ENCODE assay signal across 26 mouse cellular contexts in genomic region chr7:99168756-99169155, GRCm38 (mm10). TPM values are rescaled to one million over a fixed set of nuclear protein-coding genes. Genes with fewer than 3 reads are reported as not detected.
A peak's percentile ranks its signal among the peaks of the same experiment; 100 is the strongest.
DNase-seq lines count a peak whose midpoint lies in the region; ATAC-seq and TF ChIP-seq lines count a peak whose summit lies in the region.
"Had no signal": no experiment of that assay in that cellular context is flagged by ENCODE, and none has a peak within 500 bp of the region (broad histone marks: within the 10 kb centered on the region; RNA-seq: fewer than 3 reads in every experiment).

No protein-coding gene starts in this region.

- no peak overlapping the region for H3K4me2 ChIP-seq in liver, embryonic 13.5 days
- H3K4me2 ChIP-seq: neural tube, embryonic 13.5 days had no signal

- H3K9ac ChIP-seq in liver, adult 2 months (ENCODE audit: low read depth, low read length): peak overlapping the region; percentile 71
- no peak overlapping the region for H3K9ac ChIP-seq in liver, embryonic 13.5 days
- H3K9ac ChIP-seq: liver, embryonic 14.5 days; neural tube, embryonic 13.5 days had no signal

- H3K4me3 ChIP-seq in liver, adult 2 months (ENCODE audit: insufficient read depth, low read depth, low read length): no peak overlapping the region
- no peak overlapping the region for H3K4me3 ChIP-seq in liver, embryonic 13.5 days (replicated peaks)
- H3K4me3 ChIP-seq: forebrain, embryonic 10.5 days; heart, embryonic 10.5 days; hindbrain, embryonic 10.5 days; limb, embryonic 10.5 days; midbrain, embryonic 10.5 days; myocyte; neural tube, embryonic 13.5 days had no signal

- H3K79me2 ChIP-seq in liver, adult 2 months (ENCODE audit: control insufficient read depth, insufficient read depth, low read length): peaks cover under 1% of the 10 kb centered on the region; the same call in 1 of the 2 replicates

- no peak for TF ChIP-seq CTCF in liver, adult 2 months (IDR thresholded peaks at IDR 0.05; ENCODE audit: low read depth, low read length)

- 20% methylated on average over 6 of the region's 6 CpGs for WGBS in liver, adult 2 months
- 64% methylated on average over 6 of the region's 6 CpGs for WGBS in liver, embryonic 13.5 days (ENCODE audit: insufficient replicate concordance)

- intact Hi-C loops in heart, postnatal 36 days (cut with DNase I): no loop called here

- no peaks in the 10 kb centered on the region for H3K27me3 ChIP-seq in liver, adult 2 months (ENCODE audit: control insufficient read depth, insufficient read depth, low read length)
- no peaks in the 10 kb centered on the region for H3K27me3 ChIP-seq in liver, embryonic 13.5 days
- H3K27me3 ChIP-seq: neural tube, embryonic 13.5 days had no signal

- peak; percentile 96 for DNase-seq in heart, adult 11 months
- no peak for DNase-seq in heart, postnatal 36 days
- DNase-seq in liver, adult 2 months (ENCODE audit: extremely low read depth, low read depth, low spot score): peak; percentile 92
- no peak for DNase-seq in liver
- DNase-seq in liver, embryonic 13.5 days: no peak
- no peak for DNase-seq in adrenal gland, postnatal 25 days
- DNase-seq in cerebellum, adult 18-20 months: no peak
- DNase-seq in frontal cortex, adult 2 months (ENCODE audit: extremely low spot score in 1 of 2, low spot score in 1 of 2): no peak
- DNase-seq: cerebellum, adult 2 months; retina, postnatal 1 day; right cerebral cortex, postnatal 25 days; spleen, adult 18-20 months; thymus, adult 18-20 months; thymus, postnatal 36 days had no signal

- TF ChIP-seq POLR2A in liver, adult 2 months (IDR thresholded peaks at IDR 0.05; ENCODE audit: extremely low read depth, insufficient read depth, low read length): peak; percentile 17; the same call in 1 of the 2 replicates

- H3K36me3 ChIP-seq in liver, adult 2 months (ENCODE audit: control insufficient read depth, insufficient read depth, low read length): peaks cover 33% of the 10 kb centered on the region
- H3K36me3 ChIP-seq in liver, embryonic 13.5 days: no peaks in the 10 kb centered on the region
- H3K36me3 ChIP-seq: forebrain, embryonic 10.5 days; heart, embryonic 10.5 days; hindbrain, embryonic 10.5 days; limb, embryonic 10.5 days; midbrain, embryonic 10.5 days; neural tube, embryonic 13.5 days had no signal

- no peaks in the 10 kb centered on the region for H3K9me3 ChIP-seq in liver, embryonic 13.5 days (replicated peaks)
- H3K9me3 ChIP-seq: forebrain, embryonic 10.5 days; heart, embryonic 10.5 days; hindbrain, embryonic 10.5 days; limb, embryonic 10.5 days; midbrain, embryonic 10.5 days; neural tube, embryonic 13.5 days had no signal

- ATAC-seq in liver, embryonic 13.5 days (ENCODE audit: low read depth): no peak
- ATAC-seq: CD4-positive, CD25-positive, alpha-beta regulatory T cell, adult 4 months; forebrain, embryonic 16.5 days; hindbrain, embryonic 16.5 days; midbrain, embryonic 16.5 days had no signal

- H3K4me1 ChIP-seq in liver, adult 2 months (ENCODE audit: control insufficient read depth, insufficient read depth, low read length): peaks cover 78% of the 10 kb centered on the region
- peaks cover 52% of the 10 kb centered on the region for H3K4me1 ChIP-seq in liver, embryonic 13.5 days (replicated peaks)
- H3K4me1 ChIP-seq: midbrain, embryonic 10.5 days; neural tube, embryonic 13.5 days had no signal

- peak overlapping the region; percentile 99 for H3K27ac ChIP-seq in liver, adult 2 months (replicated peaks; ENCODE audit: insufficient read depth, low read depth, low read length)
- H3K27ac ChIP-seq in liver, embryonic 13.5 days: peak overlapping the region; percentile 66
- H3K27ac ChIP-seq: limb, embryonic 10.5 days; liver, embryonic 14.5 days; midbrain, embryonic 10.5 days; neural tube, embryonic 13.5 days had no signal

RNA-seq across cellular contexts. Expression of gene Dgat2, which starts 13.8 kb away (rescaled TPM):
- 100 to 1,000 TPM; 395 to 404 TPM for total RNA-seq in heart, postnatal 36 days (2021)
- 464 and 499 TPM in 2 replicates for total RNA-seq in liver, adult 2 months (2014; rRNA removed)
- 610 and 703 TPM in 2 replicates for polyA plus RNA-seq in liver, adult 2 months (2012; rRNA removed)
- 71.1 and 73.4 TPM in 2 replicates for polyA plus RNA-seq in liver, embryonic 13.5 days (2015; fragmentation: Nextera tagmentation; extraction: Ambion mirVana)
- 635 and 725 TPM in 2 replicates for total RNA-seq in adrenal gland, postnatal 25 days (2021)
- 58.0 and 63.4 TPM in 2 replicates for polyA plus RNA-seq in frontal cortex, adult 2 months (2012; rRNA removed)

RNA-seq across cellular contexts. Expression of gene Uvrag, which starts 27.8 kb away (rescaled TPM):
- 10 to 100 TPM; 21.6 to 28.6 TPM for total RNA-seq in heart, postnatal 36 days (2021)
- total RNA-seq in liver, adult 2 months (2014; rRNA removed): 18.3 and 19.9 TPM in 2 replicates
- 11.4 and 12.2 TPM in 2 replicates for polyA plus RNA-seq in liver, adult 2 months (2012; rRNA removed)
- polyA plus RNA-seq in liver, embryonic 13.5 days (2015; fragmentation: Nextera tagmentation; extraction: Ambion mirVana): 8.9 and 9.0 TPM in 2 replicates
- 36.4 and 36.9 TPM in 2 replicates for total RNA-seq in adrenal gland, postnatal 25 days (2021)
- 15.6 and 16.8 TPM in 2 replicates for polyA plus RNA-seq in frontal cortex, adult 2 months (2012; rRNA removed)

Comparison
In these comparisons a context has a peak if more than half of its experiments do, and no peak if none do; other contexts are left out.
1. DNase-seq: peak in heart, adult 11 months (single experiment) and liver, adult 2 months (single experiment); none in heart, postnatal 36 days (0 of 2), liver (single experiment), liver, embryonic 13.5 days (single experiment), adrenal gland, postnatal 25 days (single experiment), cerebellum, adult 18-20 months (0 of 2) and frontal cortex, adult 2 months (0 of 2).